Mouse (Mus musculus): ENCODE data around the gene Ifi206.

DNA sequence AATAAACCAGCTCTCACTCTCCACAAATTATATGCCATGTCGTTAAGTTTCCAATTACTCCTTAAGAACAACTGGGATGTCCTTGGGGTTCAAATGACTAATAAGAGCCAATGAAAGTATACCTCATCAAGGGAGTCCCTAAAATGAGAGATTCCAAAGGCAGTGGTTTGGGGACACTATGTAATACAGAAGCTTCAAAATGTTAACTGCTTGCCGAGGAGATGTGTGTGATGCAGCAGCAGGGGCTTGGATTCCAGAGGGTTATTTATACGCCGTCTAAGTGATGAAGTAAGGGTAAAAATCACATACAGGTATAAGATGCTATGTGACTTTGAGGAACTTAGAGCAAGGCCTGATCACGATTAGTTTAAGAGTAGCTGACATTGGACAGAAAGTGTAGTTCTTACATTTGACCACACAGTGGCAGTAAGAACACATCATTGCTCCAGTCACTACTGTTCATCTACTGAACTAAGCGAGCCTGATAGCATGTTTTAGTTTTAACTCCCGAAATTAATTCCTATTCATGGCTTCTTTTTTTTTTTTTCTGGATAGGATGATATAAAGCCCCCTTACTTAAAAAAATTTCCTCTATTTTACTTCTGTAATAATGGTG, 34.6 kb downstream of the Ifi206 start:
- TF ChIP-seq CTCF (IDR thresholded peaks at IDR 0.05; ENCODE audit: borderline replicate concordance, insufficient read depth, low read depth, low read length), result peak; percentile 54
- TF ChIP-seq POLR2A (IDR thresholded peaks at IDR 0.05; ENCODE audit: borderline replicate concordance, insufficient read depth, low read length), result no peak

Measured in cerebellum, adult 2 months (tissue).